Mouse (Mus musculus) kidney, postnatal 10 days (tissue): Measurements from ENCODE around the gene Bcl2l2.

ENCODE experiments used
- DNase-seq: peaks from one replicate; pipeline ENCODE4 v3.0.0; 2021; ENCODE audit warnings: mixed read lengths

Bcl2l2 gene

DNA sequence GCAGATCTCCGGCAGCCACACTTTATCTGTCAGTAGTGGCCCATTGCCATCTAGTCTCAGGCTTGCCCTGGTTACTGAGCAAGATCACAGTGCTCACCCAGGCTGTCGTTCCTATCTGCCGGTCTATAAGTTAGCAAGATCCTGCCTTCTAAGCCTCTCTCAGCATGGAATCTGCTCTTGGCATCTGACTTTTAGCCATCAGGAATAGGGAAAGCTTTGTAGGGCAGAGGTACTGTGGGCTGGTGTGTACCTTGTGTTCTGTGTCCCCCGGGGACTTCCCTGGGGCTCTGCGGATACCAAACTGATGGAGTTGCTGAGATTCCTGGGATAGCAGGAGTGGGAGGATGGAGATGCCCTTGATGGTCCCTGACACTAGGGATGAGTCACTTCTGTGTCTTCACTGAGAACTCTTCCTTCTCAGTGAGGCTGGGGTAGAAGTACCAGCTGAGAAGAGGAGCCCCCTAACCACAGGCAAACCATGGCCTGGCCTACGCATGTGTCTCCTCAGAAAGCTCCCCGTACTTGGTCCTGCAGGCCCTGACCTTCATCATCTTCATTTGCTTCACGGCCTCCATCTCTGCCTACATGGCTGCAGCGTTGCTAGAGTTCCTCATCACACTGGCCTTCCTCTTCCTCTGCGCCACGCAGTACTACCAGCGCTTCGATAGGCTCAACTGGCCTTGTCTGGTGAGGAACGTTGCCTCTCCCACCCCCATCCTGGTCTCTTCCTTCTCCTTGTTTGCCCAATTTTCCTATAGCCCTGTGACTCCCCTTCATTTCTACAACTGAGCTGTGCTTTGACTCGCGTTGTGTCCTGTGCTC lies 54.4 kb downstream of the Bcl2l2 start:
- DNase-seq: no peak
